Mouse (Mus musculus): ENCODE measurements around the gene Mep1a.

Gene Mep1a

GRCm38 (mm10) chr17:43477621-43478020, 25.0 kb downstream of the Mep1a start:
- no peak for DNase-seq

- DNase-seq, result no peak
Measured at GRCm38 (mm10) chr17:43474775-43475174, 27.8 kb downstream of the Mep1a start.

DNA sequence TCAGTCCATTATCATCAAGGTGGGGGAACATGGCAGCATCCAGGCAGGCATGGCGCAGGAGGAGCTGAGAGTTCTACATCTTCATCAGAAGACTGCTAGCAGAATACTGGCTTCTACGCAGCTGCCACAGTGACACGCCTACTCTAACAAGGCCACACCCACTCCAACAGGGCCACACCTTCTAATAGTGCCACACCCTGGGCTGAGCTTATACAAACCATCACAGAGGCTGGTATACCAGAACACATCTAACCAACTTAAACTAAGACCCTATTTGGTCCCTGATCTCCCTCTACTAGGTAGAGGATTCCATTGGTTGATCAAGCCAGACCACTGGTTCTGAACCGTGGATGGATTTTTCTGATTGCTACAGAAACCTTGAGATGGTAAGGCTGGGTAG, 30.1 kb downstream of the Mep1a start:
- DNase-seq, result no peak

DNA sequence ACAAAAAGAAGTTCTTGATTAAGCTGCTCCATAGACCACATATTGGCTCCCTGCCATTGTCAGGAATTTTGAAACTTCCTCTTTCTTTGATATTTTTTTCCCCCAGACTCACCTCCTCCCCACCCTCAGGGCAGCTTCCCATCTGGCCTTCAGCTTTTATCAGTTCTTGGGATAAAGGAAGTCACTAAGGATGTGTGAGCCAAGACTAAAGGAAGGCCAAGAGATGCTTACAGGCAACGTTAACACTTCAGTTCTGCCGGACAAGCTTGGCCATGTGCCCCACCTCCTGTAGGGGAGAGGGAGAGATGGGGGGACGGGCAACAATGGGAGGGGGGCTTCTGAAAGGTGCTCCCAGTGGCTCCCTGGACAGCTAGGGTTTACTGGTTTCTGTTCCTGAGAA, 32.6 kb downstream of the Mep1a start:
- DNase-seq, result peak in 1 of 2 experiments; percentile 33

- peak; percentile 87 to 90 for DNase-seq
Measured at GRCm38 (mm10) chr17:43460245-43461181, 42.1 kb downstream of the Mep1a start.

- peak in 1 of 2 experiments; percentile 16 for DNase-seq
Measured at GRCm38 (mm10) chr17:43459737-43460230, 42.8 kb downstream of the Mep1a start.

GRCm38 (mm10) chr17:43458598-43458997, 44.0 kb downstream of the Mep1a start:
- peak; percentile 82 to 94 for DNase-seq

GRCm38 (mm10) chr17:43451216-43451615, 51.4 kb downstream of the Mep1a start:
- no peak for DNase-seq

GRCm38 (mm10) chr17:43434485-43434884, 68.1 kb downstream of the Mep1a start:
- no peak for DNase-seq

DNA sequence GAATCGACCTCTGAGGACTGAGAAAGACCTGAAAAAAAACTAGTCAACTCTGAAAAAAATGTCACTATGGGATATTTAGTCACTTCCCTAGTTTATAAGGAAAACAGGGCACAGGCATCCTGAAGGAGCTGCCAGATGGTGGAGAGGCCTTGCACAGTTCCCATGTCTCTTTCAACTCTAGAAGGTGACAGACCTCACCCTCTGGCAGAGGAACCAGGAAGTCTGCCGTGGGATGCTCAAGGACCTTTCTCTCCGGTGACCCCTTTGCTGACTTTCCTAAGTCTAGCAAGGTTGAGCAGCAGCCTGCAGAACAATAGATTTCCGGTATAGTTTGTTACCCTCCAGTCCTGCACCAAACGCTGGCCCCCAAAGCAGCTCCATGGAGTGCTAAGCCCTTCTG, 70.9 kb downstream of the Mep1a start:
- DNase-seq, result peak; percentile 20 to 68

Measured in kidney, postnatal 25 days (tissue).